Mouse (Mus musculus): ENCODE measurements around the gene Ang.

Gene Ang

GRCm38 (mm10) chr14:51088970-51089673, 1.8 kb upstream of the Ang start:
- DNase-seq = peak; percentile 97

- no peak for DNase-seq
Observed at GRCm38 (mm10) chr14:51089674-51090076, 1.3 kb upstream of the Ang start.

GRCm38 (mm10) chr14:51090077-51090781, 721 bp upstream of the Ang start:
- DNase-seq = peak; percentile 88

GRCm38 (mm10) chr14:51092073-51092620, 1.2 kb downstream of the Ang start:
- DNase-seq = no peak

- DNase-seq = no peak
Observed at GRCm38 (mm10) chr14:51093496-51093895, 2.5 kb downstream of the Ang start.

- no peak for DNase-seq
Observed at GRCm38 (mm10) chr14:51094096-51094875, 3.3 kb downstream of the Ang start.

GRCm38 (mm10) chr14:51094921-51095320, 4.0 kb downstream of the Ang start:
- DNase-seq = no peak

GRCm38 (mm10) chr14:51095736-51096524, 5.0 kb downstream of the Ang start:
- peak; percentile 55 for DNase-seq

GRCm38 (mm10) chr14:51098300-51098699, 7.3 kb downstream of the Ang start:
- peak; percentile 89 for DNase-seq

- DNase-seq = no peak
Observed at GRCm38 (mm10) chr14:51098921-51099320, 8.0 kb downstream of the Ang start.

GRCm38 (mm10) chr14:51101284-51101683, 10.3 kb downstream of the Ang start:
- no peak for DNase-seq

- DNase-seq = peak; percentile 71
Observed at GRCm38 (mm10) chr14:51103217-51103616, 12.3 kb downstream of the Ang start.

GRCm38 (mm10) chr14:51104366-51104765, 13.4 kb downstream of the Ang start:
- DNase-seq = no peak

- no peak for DNase-seq
Observed at GRCm38 (mm10) chr14:51106449-51106967, 15.6 kb downstream of the Ang start.

- no peak for DNase-seq
Observed at GRCm38 (mm10) chr14:51111966-51112365, 21.0 kb downstream of the Ang start.

- DNase-seq = no peak
Observed at GRCm38 (mm10) chr14:51113476-51113875, 22.5 kb downstream of the Ang start.

- peak; percentile 51 for DNase-seq
Observed at GRCm38 (mm10) chr14:51113916-51114560, 23.1 kb downstream of the Ang start, which contains the start of gene Eddm3b. Gene Eddm3b, plus strand, starts transcription at chr14:51114426.

GRCm38 (mm10) chr14:51125684-51126083, 34.7 kb downstream of the Ang start:
- no peak for DNase-seq

- no peak for DNase-seq
Observed at GRCm38 (mm10) chr14:51127648-51128258, 36.8 kb downstream of the Ang start.

- DNase-seq = no peak
Observed at GRCm38 (mm10) chr14:51128775-51129623, 38.0 kb downstream of the Ang start.
